Mouse (Mus musculus) thymus, adult 2 months (tissue): ENCODE data around the gene Pbx1. TPM values are rescaled to one million over a fixed set of nuclear protein-coding genes. Genes with fewer than 3 reads are reported as not detected.

Experiments used
- DNase-seq: peaks from one replicate; pipeline ENCODE4 v3.0.0; 2021
- H3K27ac ChIP-seq: fragments of 200-500 bp; 2 replicates; pipeline ENCODE4 v1.5.1; 2012; ENCODE audit warnings: low read length, control low read depth; ENCODE audit not compliant: control insufficient read depth, insufficient read depth
- H3K27me3 ChIP-seq: fragments of 200-500 bp; 2 replicates; pipeline ENCODE4 v1.6.1; 2012; ENCODE audit warnings: mild to moderate bottlenecking, low read length, moderate library complexity, mixed read lengths; ENCODE audit not compliant: control insufficient read depth, insufficient read depth
- H3K36me3 ChIP-seq: fragments of 200-500 bp; 2 replicates; pipeline ENCODE4 v1.6.1; 2012; ENCODE audit warnings: mild to moderate bottlenecking, low read length, moderate library complexity; ENCODE audit not compliant: control insufficient read depth, insufficient read depth
- H3K4me1 ChIP-seq: fragments of 200-500 bp; replicated peaks from 2 replicates; pipeline ENCODE4 v1.6.1; 2012; ENCODE audit warnings: low read length; ENCODE audit not compliant: control insufficient read depth, insufficient read depth
- H3K4me3 ChIP-seq: fragments of 200-500 bp; 2 replicates; pipeline ENCODE4 v1.5.1; 2012; ENCODE audit warnings: mild to moderate bottlenecking, low read length, control low read depth, moderate library complexity; ENCODE audit not compliant: control insufficient read depth, insufficient read depth
- CTCF ChIP-seq: fragments of 200-500 bp; IDR thresholded peaks from 2 replicates; pipeline ENCODE4 v1.5.1; 2012; ENCODE audit warnings: mild to moderate bottlenecking, control low read depth, low read length, moderate library complexity, borderline replicate concordance; ENCODE audit not compliant: control insufficient read depth, poor library complexity, insufficient read depth; ENCODE audit errors: extremely low read depth
- POLR2A ChIP-seq: fragments of 200-500 bp; IDR thresholded peaks from 2 replicates; pipeline ENCODE4 v1.6.1; 2012; ENCODE audit warnings: mild to moderate bottlenecking, low read length, control low read depth, moderate library complexity; ENCODE audit not compliant: control insufficient read depth, poor library complexity, insufficient read depth; ENCODE audit errors: extremely low read depth
- WGBS: fragments of 180-500 bp; shearing (Covaris S2); methylation state at CpG from one replicate; pipeline ENCODE4 v1.1.7; 2018; 5-methylcytosine and 5-hydroxymethylcytosine counted together
- polyA plus RNA-seq: library from polyadenylated mRNA; depleted of rRNA; stranded (reverse); fragments of >200 nt; gene quantifications from 2 replicates; pipeline ENCODE4 v1.2.3, GENCODE M21; 2012

Gene Pbx1
- polyA plus RNA-seq, 1 experiment: 13.0 TPM

- no peak for TF ChIP-seq POLR2A
- no peak for TF ChIP-seq CTCF
- H3K27me3 ChIP-seq: no peaks in the 10 kb centered on the region
- no peaks in the 10 kb centered on the region for H3K4me1 ChIP-seq
- DNase-seq: no peak
- no peaks in the 10 kb centered on the region for H3K36me3 ChIP-seq
- H3K27ac ChIP-seq: no peak overlapping the region
- WGBS: 96% methylated on average over 8 of the region's 8 CpGs
- no peak overlapping the region for H3K4me3 ChIP-seq
Observed at GRCm38 (mm10) chr1:168299181-168299580, 132.9 kb downstream of the Pbx1 start.

- Histone ChIP-seq H3K36me3 (no peaks in the 10 kb centered on the region), H3K27me3 (no peaks in the 10 kb centered on the region), H3K4me1 (no peaks in the 10 kb centered on the region), H3K4me3 (no peak overlapping the region), H3K27ac (no peak overlapping the region)
- 94% methylated on average over 2 of the region's 2 CpGs for WGBS
- TF ChIP-seq CTCF (no peak), POLR2A (no peak)
- no peak for DNase-seq
Observed at GRCm38 (mm10) chr1:168296290-168296689, 135.8 kb downstream of the Pbx1 start.

- H3K27me3 ChIP-seq: no peaks in the 10 kb centered on the region
Observed at GRCm38 (mm10) chr1:168295782-168296181, 136.3 kb downstream of the Pbx1 start.

GRCm38 (mm10) chr1:168293673-168294072 is 138.4 kb downstream of the Pbx1 start:
- Histone ChIP-seq H3K36me3 (no peaks in the 10 kb centered on the region), H3K4me1 (no peaks in the 10 kb centered on the region), H3K27me3 (no peaks in the 10 kb centered on the region), H3K4me3 (no peak overlapping the region), H3K27ac (no peak overlapping the region)
- TF ChIP-seq CTCF (no peak), POLR2A (no peak)
- WGBS: 96% methylated on average over 1 of the region's 1 CpGs
- no peak for DNase-seq

More at GRCm38 (mm10) chr1:168295782-168296181, 136.3 kb downstream of the Pbx1 start:
- TF ChIP-seq CTCF: no peak
- no peak for DNase-seq
- Histone ChIP-seq H3K4me3 (no peak overlapping the region), H3K36me3 (no peaks in the 10 kb centered on the region), H3K27ac (no peak overlapping the region), H3K4me1 (no peaks in the 10 kb centered on the region)
- whole genome bisulfite sequencing: 97% methylated on average over 4 of the region's 4 CpGs

- DNase-seq: no peak
- Histone ChIP-seq H3K4me1 (no peaks in the 10 kb centered on the region), H3K36me3 (no peaks in the 10 kb centered on the region), H3K27me3 (no peaks in the 10 kb centered on the region), H3K27ac (no peak overlapping the region), H3K4me3 (no peak overlapping the region)
- 91% methylated on average over 9 of the region's 9 CpGs for WGBS
- TF ChIP-seq POLR2A (no peak), CTCF (no peak)
Observed at GRCm38 (mm10) chr1:168292106-168292505, 140.0 kb downstream of the Pbx1 start.

GRCm38 (mm10) chr1:168291643-168292040 is 140.4 kb downstream of the Pbx1 start:
- no peak for DNase-seq
- Histone ChIP-seq H3K36me3 (no peaks in the 10 kb centered on the region), H3K27me3 (no peaks in the 10 kb centered on the region), H3K4me1 (no peaks in the 10 kb centered on the region), H3K27ac (no peak overlapping the region), H3K4me3 (no peak overlapping the region)
- 91% methylated on average over 6 of the region's 6 CpGs for WGBS
- TF ChIP-seq POLR2A: no peak
- no peak for TF ChIP-seq CTCF

GRCm38 (mm10) chr1:168291001-168291642 is 140.9 kb downstream of the Pbx1 start:
- Histone ChIP-seq H3K27ac (no peak overlapping the region), H3K27me3 (no peaks in the 10 kb centered on the region), H3K4me3 (no peak overlapping the region), H3K4me1 (no peaks in the 10 kb centered on the region), H3K36me3 (no peaks in the 10 kb centered on the region)
- no peak for DNase-seq
- WGBS: 88% methylated on average over 11 of the region's 11 CpGs
- no peak for TF ChIP-seq POLR2A
- TF ChIP-seq CTCF: no peak
